Mouse (Mus musculus): ENCODE data around the gene Scnn1b. TPM values are rescaled to one million over a fixed set of nuclear protein-coding genes. Genes with fewer than 3 reads are reported as not detected.

Gene Scnn1b
- polyA plus RNA-seq, 1 experiment from 2014 or later: 74.1 TPM

GRCm38 (mm10) chr7:121873998-121874397 is 9.2 kb downstream of the Scnn1b start:
- H3K9ac ChIP-seq (ENCODE audit: low read depth, low read length): no peak overlapping the region

GRCm38 (mm10) chr7:121874784-121875183 is 9.9 kb downstream of the Scnn1b start:
- ATAC-seq (replicated peaks; ENCODE audit: low FRiP score, low read depth) (peak; percentile 55; the same call in 1 of the 2 replicates), DNase-seq (ENCODE audit: low spot score) (peak; percentile 26)
- no peak for TF ChIP-seq CTCF (IDR thresholded peaks at IDR 0.05; ENCODE audit: low read depth)
- no peak overlapping the region for H3K4me2 ChIP-seq (ENCODE audit: low read length)
- H3K9me3 ChIP-seq (replicated peaks; ENCODE audit: low read length): no peaks in the 10 kb centered on the region
- no peak overlapping the region for H3K4me3 ChIP-seq (replicated peaks; ENCODE audit: low read depth, low read length)
- no peaks in the 10 kb centered on the region for H3K27me3 ChIP-seq (ENCODE audit: insufficient read depth, low read length)
- peak overlapping the region; percentile 73; the same call in 1 of the 2 replicates for H3K27ac ChIP-seq
- H3K36me3 ChIP-seq (ENCODE audit: insufficient read depth, low read length): no peaks in the 10 kb centered on the region
- WGBS: 50% methylated on average over 7 of the region's 7 CpGs
- H3K9ac ChIP-seq (ENCODE audit: low read depth, low read length): no peak overlapping the region
- no peaks in the 10 kb centered on the region for H3K4me1 ChIP-seq (replicated peaks; ENCODE audit: insufficient read depth, low read length)

More at GRCm38 (mm10) chr7:121873998-121874397, 9.2 kb downstream of the Scnn1b start:
- Histone ChIP-seq H3K27me3 (ENCODE audit: insufficient read depth, low read length) (no peaks in the 10 kb centered on the region), H3K9me3 (replicated peaks; ENCODE audit: low read length) (no peaks in the 10 kb centered on the region), H3K27ac (peak overlapping the region; percentile 73), H3K4me3 (replicated peaks; ENCODE audit: low read depth, low read length) (no peak overlapping the region), H3K4me2 (ENCODE audit: low read length) (no peak overlapping the region), H3K36me3 (ENCODE audit: insufficient read depth, low read length) (no peaks in the 10 kb centered on the region), H3K4me1 (replicated peaks; ENCODE audit: insufficient read depth, low read length) (no peaks in the 10 kb centered on the region)
- ATAC-seq (replicated peaks; ENCODE audit: low FRiP score, low read depth) (peak; percentile 35), DNase-seq (ENCODE audit: low spot score) (no peak)
- no peak for TF ChIP-seq CTCF (IDR thresholded peaks at IDR 0.05; ENCODE audit: low read depth)
- 37% methylated on average over 3 of the region's 3 CpGs for WGBS

GRCm38 (mm10) chr7:121880246-121880645 is 15.4 kb downstream of the Scnn1b start:
- Histone ChIP-seq H3K4me1 (replicated peaks; ENCODE audit: insufficient read depth, low read length) (no peaks in the 10 kb centered on the region), H3K9me3 (replicated peaks; ENCODE audit: low read length) (no peaks in the 10 kb centered on the region), H3K27ac (no peak overlapping the region), H3K4me3 (replicated peaks; ENCODE audit: low read depth, low read length) (no peak overlapping the region), H3K9ac (ENCODE audit: low read depth, low read length) (no peak overlapping the region), H3K27me3 (ENCODE audit: insufficient read depth, low read length) (no peaks in the 10 kb centered on the region), H3K4me2 (ENCODE audit: low read length) (no peak overlapping the region), H3K36me3 (ENCODE audit: insufficient read depth, low read length) (no peaks in the 10 kb centered on the region)
- WGBS: 88% methylated on average over 4 of the region's 4 CpGs
- TF ChIP-seq CTCF (IDR thresholded peaks at IDR 0.05; ENCODE audit: low read depth): no peak
- ATAC-seq (replicated peaks; ENCODE audit: low FRiP score, low read depth) (no peak), DNase-seq (ENCODE audit: low spot score) (no peak)

GRCm38 (mm10) chr7:121890636-121891360 is 26.0 kb downstream of the Scnn1b start:
- Histone ChIP-seq H3K4me2 (ENCODE audit: low read length) (no peak overlapping the region), H3K9ac (ENCODE audit: low read depth, low read length) (no peak overlapping the region), H3K27me3 (ENCODE audit: insufficient read depth, low read length) (no peaks in the 10 kb centered on the region), H3K9me3 (replicated peaks; ENCODE audit: low read length) (no peaks in the 10 kb centered on the region), H3K36me3 (ENCODE audit: insufficient read depth, low read length) (no peaks in the 10 kb centered on the region), H3K4me1 (replicated peaks; ENCODE audit: insufficient read depth, low read length) (no peaks in the 10 kb centered on the region), H3K27ac (no peak overlapping the region), H3K4me3 (replicated peaks; ENCODE audit: low read depth, low read length) (no peak overlapping the region)
- 84% methylated on average over 13 of the region's 13 CpGs for WGBS
- DNase-seq (ENCODE audit: low spot score) (no peak), ATAC-seq (replicated peaks; ENCODE audit: low FRiP score, low read depth) (no peak)
- TF ChIP-seq CTCF (IDR thresholded peaks at IDR 0.05; ENCODE audit: low read depth): no peak

- Histone ChIP-seq H3K9ac (ENCODE audit: low read depth, low read length) (no peak overlapping the region), H3K27ac (no peak overlapping the region), H3K4me3 (replicated peaks; ENCODE audit: low read depth, low read length) (no peak overlapping the region), H3K9me3 (replicated peaks; ENCODE audit: low read length) (no peaks in the 10 kb centered on the region), H3K36me3 (ENCODE audit: insufficient read depth, low read length) (no peaks in the 10 kb centered on the region), H3K4me2 (ENCODE audit: low read length) (no peak overlapping the region), H3K4me1 (replicated peaks; ENCODE audit: insufficient read depth, low read length) (no peaks in the 10 kb centered on the region), H3K27me3 (ENCODE audit: insufficient read depth, low read length) (no peaks in the 10 kb centered on the region)
- no peak for TF ChIP-seq CTCF (IDR thresholded peaks at IDR 0.05; ENCODE audit: low read depth)
- 49% methylated on average over 6 of the region's 6 CpGs for WGBS
- DNase-seq (ENCODE audit: low spot score) (no peak), ATAC-seq (replicated peaks; ENCODE audit: low FRiP score, low read depth) (no peak)
Measured at GRCm38 (mm10) chr7:121896689-121897088, 31.9 kb downstream of the Scnn1b start.

GRCm38 (mm10) chr7:121899311-121899710 is 34.5 kb downstream of the Scnn1b start:
- no peak for DNase-seq (ENCODE audit: low spot score)
- Histone ChIP-seq H3K27ac (no peak overlapping the region), H3K4me2 (ENCODE audit: low read length) (no peak overlapping the region), H3K36me3 (ENCODE audit: insufficient read depth, low read length) (no peaks in the 10 kb centered on the region), H3K9me3 (replicated peaks; ENCODE audit: low read length) (no peaks in the 10 kb centered on the region), H3K9ac (ENCODE audit: low read depth, low read length) (no peak overlapping the region), H3K4me1 (replicated peaks; ENCODE audit: insufficient read depth, low read length) (no peaks in the 10 kb centered on the region), H3K27me3 (ENCODE audit: insufficient read depth, low read length) (no peaks in the 10 kb centered on the region), H3K4me3 (replicated peaks; ENCODE audit: low read depth, low read length) (no peak overlapping the region)
- 9% methylated on average over 14 of the region's 14 CpGs for WGBS
- peak; percentile 65 for TF ChIP-seq CTCF (IDR thresholded peaks at IDR 0.05; ENCODE audit: low read depth)
- no peak for ATAC-seq (replicated peaks; ENCODE audit: low FRiP score, low read depth)
